Mouse (Mus musculus): ENCODE results near the gene D630023F18Rik. TPM values are rescaled to one million over a fixed set of nuclear protein-coding genes. Genes with fewer than 3 reads are reported as not detected.
A peak's percentile ranks its signal among the peaks of the same experiment; 100 is the strongest.

The D630023F18Rik gene
- polyA plus RNA-seq, 1 experiment from 2014 or later: 0.45 TPM

DNA sequence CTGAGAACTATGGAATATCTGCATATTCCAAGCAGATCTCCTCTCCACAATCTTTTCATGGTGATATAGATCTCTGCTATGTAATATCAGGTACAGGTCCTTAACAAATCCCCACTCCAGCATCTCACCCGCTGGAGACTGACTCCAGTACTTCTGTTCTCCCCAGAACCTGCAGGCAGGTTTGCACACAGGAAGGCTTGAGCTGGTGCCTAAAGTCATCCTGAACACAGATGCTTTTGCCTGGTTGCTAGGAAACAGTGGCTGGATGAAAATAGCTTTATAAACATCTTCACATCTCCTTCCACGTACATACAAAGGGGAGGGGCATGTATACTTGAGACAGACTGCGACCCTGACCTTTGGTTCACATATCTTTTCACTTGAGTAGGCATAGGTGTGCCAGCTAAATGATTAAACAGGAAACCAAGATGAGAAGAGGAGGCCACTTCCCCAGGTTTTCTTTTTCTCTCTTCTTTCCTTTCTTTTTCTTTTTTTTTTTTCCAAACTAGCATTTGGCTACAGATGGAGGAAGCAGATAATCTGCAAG is 6.7 kb upstream of the D630023F18Rik start:
- Histone ChIP-seq H3K4me2 (ENCODE audit: low read depth, low read length) (no peak overlapping the region), H3K36me3 (replicated peaks; ENCODE audit: control insufficient read depth, insufficient read depth, low read depth, low read length) (no peaks in the 10 kb centered on the region), H3K4me3 (ENCODE audit: low read depth, low read length) (no peak overlapping the region), H3K4me1 (ENCODE audit: control insufficient read depth, insufficient read depth, low read length) (no peaks in the 10 kb centered on the region), H3K27ac (replicated peaks; ENCODE audit: low read depth, low read length) (no peak overlapping the region), H3K9ac (replicated peaks; ENCODE audit: low read length) (no peak overlapping the region), H3K27me3 (ENCODE audit: control insufficient read depth, insufficient read depth, low read length) (no peaks in the 10 kb centered on the region), H3K9me3 (replicated peaks; ENCODE audit: control insufficient read depth, low read length) (no peaks in the 10 kb centered on the region)
- DNase-seq (ENCODE audit: low spot score): no peak
- ATAC-seq (replicated peaks; ENCODE audit: insufficient number of reproducible peaks, low FRiP score, low TSS enrichment, low read depth): no peak
- WGBS: 72% methylated on average over 3 of the region's 3 CpGs

DNA sequence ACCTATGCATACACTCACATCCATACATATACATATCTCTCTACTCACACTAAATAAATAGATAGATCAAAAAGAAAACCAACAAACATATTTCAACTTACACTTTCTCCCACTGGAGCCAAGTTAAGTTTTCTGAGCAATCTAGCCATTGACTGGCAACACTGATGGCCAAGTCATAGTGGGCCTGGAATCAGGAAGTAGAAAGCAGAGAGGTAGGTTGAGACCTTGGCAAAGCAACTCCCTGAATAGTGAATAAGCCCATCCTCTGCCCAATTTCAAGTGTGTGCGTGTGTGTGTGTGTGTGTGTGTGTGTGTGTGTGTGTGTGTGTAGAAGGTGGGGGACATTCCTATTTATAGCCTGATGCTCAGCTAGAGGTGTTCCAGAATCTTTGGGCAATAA is 3.6 kb downstream of the D630023F18Rik start, which contains the start of gene Gm28845:
TSS of gene Gm28845 (minus strand) at position 121 of the 400 bp plus-strand sequence.
- no peak for ATAC-seq (replicated peaks; ENCODE audit: insufficient number of reproducible peaks, low FRiP score, low TSS enrichment, low read depth)
- WGBS: 74% methylated on average over 1 of the region's 1 CpGs
- Histone ChIP-seq H3K27me3 (ENCODE audit: control insufficient read depth, insufficient read depth, low read length) (no peaks in the 10 kb centered on the region), H3K4me3 (ENCODE audit: low read depth, low read length) (no peak within 1 kb of the TSS), H3K36me3 (replicated peaks; ENCODE audit: control insufficient read depth, insufficient read depth, low read depth, low read length) (no peaks in the 10 kb centered on the region), H3K4me1 (ENCODE audit: control insufficient read depth, insufficient read depth, low read length) (no peaks in the 10 kb centered on the region), H3K9ac (replicated peaks; ENCODE audit: low read length) (no peak within 1 kb of the TSS), H3K27ac (replicated peaks; ENCODE audit: low read depth, low read length) (no peak within 1 kb of the TSS), H3K4me2 (ENCODE audit: low read depth, low read length) (no peak within 1 kb of the TSS), H3K9me3 (replicated peaks; ENCODE audit: control insufficient read depth, low read length) (no peaks in the 10 kb centered on the region)
- DNase-seq (ENCODE audit: low spot score): no peak

DNA sequence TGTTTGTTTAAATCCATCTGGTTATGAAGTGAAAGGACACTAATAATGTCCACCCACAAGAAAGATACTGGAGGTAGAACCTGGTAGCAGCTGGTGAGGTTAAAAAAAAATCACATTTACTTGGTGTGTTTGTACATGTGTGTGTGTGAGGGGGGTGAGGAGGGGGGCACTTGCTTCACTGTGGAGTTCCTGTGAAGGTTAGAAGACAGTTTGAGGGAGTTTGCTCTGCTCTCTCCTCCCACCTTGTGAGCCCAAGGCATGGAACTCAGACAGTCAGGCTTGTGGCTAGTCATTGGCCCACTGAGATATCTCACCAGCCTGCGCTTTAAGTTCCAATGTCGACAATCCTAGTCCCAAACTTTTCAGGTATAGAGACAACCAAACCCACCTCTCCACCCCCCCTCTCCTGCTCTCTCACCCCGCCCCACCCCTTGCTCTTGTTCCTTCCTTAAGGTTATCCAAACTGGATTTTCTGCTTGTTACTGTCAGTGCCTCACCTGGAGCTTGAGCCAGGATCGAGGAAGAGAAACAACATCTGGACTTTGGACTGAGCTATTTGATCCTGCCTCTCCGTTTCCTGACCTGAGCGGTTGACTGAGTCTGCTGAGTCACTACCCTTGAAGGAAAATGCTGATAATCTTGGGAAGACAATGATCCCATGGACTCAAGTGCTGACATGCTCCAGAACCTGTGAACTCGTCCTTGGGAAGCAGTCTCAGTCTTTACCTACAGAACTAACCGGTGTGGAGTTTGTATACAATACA is 4.7 kb downstream of the D630023F18Rik start:
- ATAC-seq (replicated peaks; ENCODE audit: insufficient number of reproducible peaks, low FRiP score, low TSS enrichment, low read depth): no peak
- Histone ChIP-seq H3K27ac (replicated peaks; ENCODE audit: low read depth, low read length) (no peak overlapping the region), H3K27me3 (ENCODE audit: control insufficient read depth, insufficient read depth, low read length) (no peaks in the 10 kb centered on the region), H3K36me3 (replicated peaks; ENCODE audit: control insufficient read depth, insufficient read depth, low read depth, low read length) (no peaks in the 10 kb centered on the region), H3K4me3 (ENCODE audit: low read depth, low read length) (no peak overlapping the region), H3K4me2 (ENCODE audit: low read depth, low read length) (no peak overlapping the region), H3K9me3 (replicated peaks; ENCODE audit: control insufficient read depth, low read length) (no peaks in the 10 kb centered on the region), H3K4me1 (ENCODE audit: control insufficient read depth, insufficient read depth, low read length) (no peaks in the 10 kb centered on the region), H3K9ac (replicated peaks; ENCODE audit: low read length) (no peak overlapping the region)
- no peak for DNase-seq (ENCODE audit: low spot score)
- 68% methylated on average over 8 of the region's 8 CpGs for WGBS

GRCm38 (mm10) chr1:65113536-65114172 is 9.4 kb downstream of the D630023F18Rik start:
- 97% methylated on average over 5 of the region's 5 CpGs for WGBS
- ATAC-seq (replicated peaks; ENCODE audit: insufficient number of reproducible peaks, low FRiP score, low TSS enrichment, low read depth): no peak
- no peaks in the 10 kb centered on the region for H3K27me3 ChIP-seq (ENCODE audit: control insufficient read depth, insufficient read depth, low read length)
- H3K27ac ChIP-seq (replicated peaks; ENCODE audit: low read depth, low read length): no peak overlapping the region
- no peak overlapping the region for H3K4me3 ChIP-seq (ENCODE audit: low read depth, low read length)
- no peaks in the 10 kb centered on the region for H3K4me1 ChIP-seq (ENCODE audit: control insufficient read depth, insufficient read depth, low read length)
- H3K9me3 ChIP-seq (replicated peaks; ENCODE audit: control insufficient read depth, low read length): no peaks in the 10 kb centered on the region
- no peak overlapping the region for H3K4me2 ChIP-seq (ENCODE audit: low read depth, low read length)
- DNase-seq (ENCODE audit: low spot score): no peak
- no peak overlapping the region for H3K9ac ChIP-seq (replicated peaks; ENCODE audit: low read length)
- no peaks in the 10 kb centered on the region for H3K36me3 ChIP-seq (replicated peaks; ENCODE audit: control insufficient read depth, insufficient read depth, low read depth, low read length)

DNA sequence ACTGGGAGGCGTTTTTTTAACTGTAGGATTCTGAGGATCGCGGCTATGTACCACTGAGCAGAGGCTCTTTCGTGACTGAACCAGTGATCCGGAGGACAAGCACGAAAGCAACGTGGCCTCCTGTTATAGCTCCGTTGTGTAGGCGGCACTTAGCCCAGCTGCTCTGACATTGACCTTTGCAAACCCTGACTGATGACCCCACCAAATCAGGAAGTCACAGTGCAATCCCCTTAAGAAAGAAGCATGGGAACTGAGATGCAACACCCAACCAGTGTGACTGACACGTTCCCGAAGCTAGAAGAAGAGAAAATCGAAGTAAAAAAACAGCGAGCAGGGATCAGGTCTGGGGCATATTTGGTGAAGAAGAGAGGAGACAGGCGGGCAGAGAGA is 10.2 kb downstream of the D630023F18Rik start:
- Histone ChIP-seq H3K4me2 (ENCODE audit: low read depth, low read length) (no peak overlapping the region), H3K9ac (replicated peaks; ENCODE audit: low read length) (no peak overlapping the region), H3K27me3 (ENCODE audit: control insufficient read depth, insufficient read depth, low read length) (no peaks in the 10 kb centered on the region), H3K9me3 (replicated peaks; ENCODE audit: control insufficient read depth, low read length) (no peaks in the 10 kb centered on the region), H3K4me3 (ENCODE audit: low read depth, low read length) (no peak overlapping the region), H3K27ac (replicated peaks; ENCODE audit: low read depth, low read length) (no peak overlapping the region), H3K36me3 (replicated peaks; ENCODE audit: control insufficient read depth, insufficient read depth, low read depth, low read length) (no peaks in the 10 kb centered on the region), H3K4me1 (ENCODE audit: control insufficient read depth, insufficient read depth, low read length) (no peaks in the 10 kb centered on the region)
- 0 out of 2 replicates have a peak, but pooled peaks have one; percentile 58 for ATAC-seq (replicated peaks; ENCODE audit: insufficient number of reproducible peaks, low FRiP score, low TSS enrichment, low read depth)
- no peak for DNase-seq (ENCODE audit: low spot score)
- 58% methylated on average over 14 of the region's 14 CpGs for WGBS

DNA sequence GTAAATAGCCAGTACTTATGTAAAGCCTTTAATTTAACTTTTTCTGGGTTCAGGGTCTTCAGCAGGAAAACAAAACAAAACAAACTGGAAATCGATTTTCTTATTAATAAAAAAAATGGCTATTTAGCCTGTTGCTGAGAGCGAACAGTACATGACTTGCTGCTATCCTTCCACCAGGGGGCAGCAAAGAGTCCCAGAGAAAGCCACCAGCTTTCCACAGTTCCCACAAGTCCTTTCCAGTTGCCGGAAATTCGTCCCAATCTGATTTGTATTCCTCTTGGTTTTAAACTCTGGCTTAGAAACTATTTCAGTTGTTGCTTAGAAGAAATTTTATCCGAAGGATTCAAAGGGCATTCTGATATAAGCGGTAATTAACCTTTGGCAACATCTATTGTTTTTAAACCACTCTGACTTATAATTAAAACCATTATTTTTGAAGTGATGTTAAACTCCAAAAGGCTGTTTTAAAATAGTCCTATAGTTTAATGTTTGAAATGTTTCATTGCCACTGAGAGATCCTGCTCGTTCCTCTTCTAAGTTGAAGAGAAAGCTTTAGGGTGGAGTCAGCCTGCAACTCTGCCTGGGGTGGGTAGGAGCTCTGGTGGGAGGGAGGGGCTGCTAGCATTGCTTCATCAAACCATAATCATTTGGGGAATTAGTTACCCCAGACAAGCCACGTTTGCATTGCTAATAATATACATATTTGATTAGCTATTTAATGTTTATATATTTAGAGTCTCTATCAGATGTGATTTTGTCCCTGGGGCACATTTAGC is 10.8 kb downstream of the D630023F18Rik start:
- WGBS: 18% methylated on average over 8 of the region's 8 CpGs

GRCm38 (mm10) chr1:65109756-65110435 is 13.1 kb downstream of the D630023F18Rik start:
- Histone ChIP-seq H3K4me1 (ENCODE audit: control insufficient read depth, insufficient read depth, low read length) (no peaks in the 10 kb centered on the region), H3K4me3 (ENCODE audit: low read depth, low read length) (no peak overlapping the region), H3K36me3 (replicated peaks; ENCODE audit: control insufficient read depth, insufficient read depth, low read depth, low read length) (no peaks in the 10 kb centered on the region), H3K9ac (replicated peaks; ENCODE audit: low read length) (no peak overlapping the region), H3K4me2 (ENCODE audit: low read depth, low read length) (no peak overlapping the region), H3K27me3 (ENCODE audit: control insufficient read depth, insufficient read depth, low read length) (no peaks in the 10 kb centered on the region), H3K27ac (replicated peaks; ENCODE audit: low read depth, low read length) (no peak overlapping the region), H3K9me3 (replicated peaks; ENCODE audit: control insufficient read depth, low read length) (no peaks in the 10 kb centered on the region)
- DNase-seq (ENCODE audit: low spot score) (no peak), ATAC-seq (replicated peaks; ENCODE audit: insufficient number of reproducible peaks, low FRiP score, low TSS enrichment, low read depth) (no peak)
- 69% methylated on average over 25 of the region's 25 CpGs for WGBS

More for the DNA sequence above, 10.8 kb downstream of the D630023F18Rik start:
- DNase-seq (ENCODE audit: low spot score) (peak; percentile 93), ATAC-seq (replicated peaks; ENCODE audit: insufficient number of reproducible peaks, low FRiP score, low TSS enrichment, low read depth) (no peak)
- no peaks in the 10 kb centered on the region for H3K27me3 ChIP-seq (ENCODE audit: control insufficient read depth, insufficient read depth, low read length)
- H3K27ac ChIP-seq (replicated peaks; ENCODE audit: low read depth, low read length): no peak overlapping the region
- no peaks in the 10 kb centered on the region for H3K36me3 ChIP-seq (replicated peaks; ENCODE audit: control insufficient read depth, insufficient read depth, low read depth, low read length)
- H3K9me3 ChIP-seq (replicated peaks; ENCODE audit: control insufficient read depth, low read length): no peaks in the 10 kb centered on the region
- H3K4me3 ChIP-seq (ENCODE audit: low read depth, low read length): no peak overlapping the region
- H3K9ac ChIP-seq (replicated peaks; ENCODE audit: low read length): no peak overlapping the region
- H3K4me1 ChIP-seq (ENCODE audit: control insufficient read depth, insufficient read depth, low read length): no peaks in the 10 kb centered on the region
- no peak overlapping the region for H3K4me2 ChIP-seq (ENCODE audit: low read depth, low read length)

All from embryonic facial prominence, embryonic 11.5 days (tissue).